In genomic region chr10:44112005-44112675, GRCm38 (mm10) we compare ENCODE assay signal across 20 mouse cellular contexts. TPM values are rescaled to one million over a fixed set of nuclear protein-coding genes. Genes with fewer than 3 reads are reported as not detected.
DNase-seq lines count a peak whose midpoint lies in the region; ATAC-seq and TF ChIP-seq lines count a peak whose summit lies in the region.
"Had no signal": no experiment of that assay in that cellular context is flagged by ENCODE, and none has a peak within 500 bp of the region (broad histone marks: within the 10 kb centered on the region; RNA-seq: fewer than 3 reads in every experiment).

No protein-coding gene starts in this region.

- WGBS in kidney, embryonic 16.5 days = 58% methylated on average over 12 of the region's 12 CpGs
- WGBS in liver, postnatal 0 days (ENCODE audit: insufficient replicate concordance) = 67% methylated on average over 12 of the region's 12 CpGs
- WGBS in neural tube, embryonic 15.5 days = 83% methylated on average over 12 of the region's 12 CpGs

- ATAC-seq in kidney, embryonic 16.5 days (ENCODE audit: low FRiP score, low TSS enrichment) = peak; percentile 52; the same call in 1 of the 2 replicates
- no peak for ATAC-seq in liver, postnatal 0 days
- no peak for ATAC-seq in neural tube, embryonic 15.5 days (ENCODE audit: low FRiP score)
- ATAC-seq: intestine, embryonic 16.5 days had no signal

- H3K4me1 ChIP-seq in kidney, embryonic 16.5 days (ENCODE audit: insufficient read depth, low read length) = peaks cover 18% of the 10 kb centered on the region; the same call in 1 of the 2 replicates
- peaks cover 3% of the 10 kb centered on the region; the same call in 1 of the 2 replicates for H3K4me1 ChIP-seq in liver, postnatal 0 days (ENCODE audit: insufficient read depth)
- H3K4me1 ChIP-seq in neural tube, embryonic 15.5 days = no peaks in the 10 kb centered on the region
- H3K4me1 ChIP-seq: embryonic facial prominence, embryonic 12.5 days; liver, embryonic 15.5 days; midbrain, embryonic 10.5 days; neural tube, embryonic 12.5 days had no signal

- H3K36me3 ChIP-seq in kidney, embryonic 16.5 days (ENCODE audit: insufficient read depth, low read length) = no peaks in the 10 kb centered on the region
- H3K36me3 ChIP-seq in liver, postnatal 0 days (replicated peaks; ENCODE audit: insufficient read depth, low read length) = no peaks in the 10 kb centered on the region
- no peaks in the 10 kb centered on the region for H3K36me3 ChIP-seq in neural tube, embryonic 15.5 days
- H3K36me3 ChIP-seq: embryonic facial prominence, embryonic 12.5 days; liver, embryonic 15.5 days; midbrain, embryonic 10.5 days; neural tube, embryonic 12.5 days had no signal

- H3K4me2 ChIP-seq in kidney, embryonic 16.5 days (replicated peaks; ENCODE audit: low read depth, low read length) = no peak overlapping the region
- no peak overlapping the region for H3K4me2 ChIP-seq in liver, postnatal 0 days (ENCODE audit: low read depth, low read length)
- no peak overlapping the region for H3K4me2 ChIP-seq in neural tube, embryonic 15.5 days
- H3K4me2 ChIP-seq: embryonic facial prominence, embryonic 12.5 days; hindbrain, embryonic 14.5 days; liver, embryonic 15.5 days; neural tube, embryonic 12.5 days had no signal

- H3K4me3 ChIP-seq in kidney, embryonic 16.5 days (ENCODE audit: low read length) = no peak overlapping the region
- no peak overlapping the region for H3K4me3 ChIP-seq in liver, postnatal 0 days (ENCODE audit: low read depth, low read length)
- H3K4me3 ChIP-seq in neural tube, embryonic 15.5 days (replicated peaks) = no peak overlapping the region
- H3K4me3 ChIP-seq: embryonic facial prominence, embryonic 12.5 days; liver, embryonic 15.5 days; midbrain, embryonic 10.5 days; neural tube, embryonic 12.5 days had no signal

- H3K9me3 ChIP-seq in kidney, embryonic 16.5 days (ENCODE audit: low read length) = no peaks in the 10 kb centered on the region
- H3K9me3 ChIP-seq in liver, postnatal 0 days (ENCODE audit: low read length) = no peaks in the 10 kb centered on the region
- no peaks in the 10 kb centered on the region for H3K9me3 ChIP-seq in neural tube, embryonic 15.5 days (replicated peaks)
- H3K9me3 ChIP-seq: embryonic facial prominence, embryonic 12.5 days; liver, embryonic 15.5 days; midbrain, embryonic 10.5 days; neural tube, embryonic 12.5 days had no signal

- no peak overlapping the region for H3K9ac ChIP-seq in kidney, embryonic 16.5 days (replicated peaks; ENCODE audit: low read length)
- H3K9ac ChIP-seq in liver, postnatal 0 days (replicated peaks) = no peak overlapping the region
- H3K9ac ChIP-seq in neural tube, embryonic 15.5 days (replicated peaks) = no peak overlapping the region
- H3K9ac ChIP-seq: embryonic facial prominence, embryonic 12.5 days; hindbrain, embryonic 14.5 days; liver, embryonic 15.5 days; neural tube, embryonic 12.5 days had no signal

- H3K27me3 ChIP-seq in kidney, embryonic 16.5 days (ENCODE audit: insufficient read depth, low read length) = no peaks in the 10 kb centered on the region
- no peaks in the 10 kb centered on the region for H3K27me3 ChIP-seq in liver, postnatal 0 days (ENCODE audit: insufficient read depth, low read length)
- H3K27me3 ChIP-seq in neural tube, embryonic 15.5 days (replicated peaks) = no peaks in the 10 kb centered on the region
- H3K27me3 ChIP-seq: embryonic facial prominence, embryonic 12.5 days; liver, embryonic 15.5 days; neural tube, embryonic 12.5 days had no signal

- peak; percentile 41 for DNase-seq in heart, adult 11 months
- no peak for DNase-seq in heart, postnatal 25 days (ENCODE audit: low spot score)
- peak; percentile 13 for DNase-seq in urinary bladder, postnatal 14 days (ENCODE audit: low spot score)
- DNase-seq in urinary bladder, postnatal 36 days (ENCODE audit: low spot score in 2 of 2) = no peak
- DNase-seq in yolk sac, embryonic 10.5 days (ENCODE audit: low spot score) = peak; percentile 6
- no peak for DNase-seq in liver, postnatal 0 days
- DNase-seq: adrenal gland, adult 2 months; gastrocnemius, postnatal 14 days; heart, postnatal 10 days; lung, postnatal 14 days; right cerebral cortex, postnatal 4 days; thymus, adult 2 months had no signal

- no peak for TF ChIP-seq CTCF in liver, postnatal 0 days (IDR thresholded peaks at IDR 0.05; ENCODE audit: low read depth)

- intact Hi-C loops in heart, postnatal 25 days (cut with DNase I) = no loop called here

- peak overlapping the region; percentile 76 for H3K27ac ChIP-seq in kidney, embryonic 16.5 days (ENCODE audit: low read length)
- no peak overlapping the region for H3K27ac ChIP-seq in liver, postnatal 0 days (ENCODE audit: low read depth)
- H3K27ac ChIP-seq in neural tube, embryonic 15.5 days (replicated peaks) = no peak overlapping the region
- H3K27ac ChIP-seq: embryonic facial prominence, embryonic 12.5 days; hindbrain, embryonic 14.5 days; liver, embryonic 15.5 days; midbrain, embryonic 10.5 days; neural tube, embryonic 12.5 days had no signal

- no peak for TF ChIP-seq EP300 in liver, postnatal 0 days (IDR thresholded peaks at IDR 0.05; ENCODE audit: low read depth)

RNA-seq across cellular contexts. Expression of gene Crybg1, which starts 36.5 kb away (rescaled TPM):
- 1 to 10 TPM; 2.1 to 3.1 TPM for total RNA-seq in heart, postnatal 25 days (2021)
- 3.3 and 3.4 TPM in 2 replicates for polyA plus RNA-seq in kidney, embryonic 16.5 days (2015; fragmentation: Nextera tagmentation; extraction: Ambion mirVana)
- polyA plus RNA-seq in liver, postnatal 0 days (2015; fragmentation: Nextera tagmentation; extraction: Ambion mirVana) = 1.3 and 1.5 TPM in 2 replicates
- polyA plus RNA-seq in neural tube, embryonic 15.5 days (2015; fragmentation: Nextera tagmentation; extraction: Ambion mirVana) = 0.12 and 0.33 TPM in 2 replicates

Comparison
In these comparisons a context has a peak if more than half of its experiments do, and no peak if none do; other contexts are left out.
1. DNase-seq: peak in heart, adult 11 months (single experiment), urinary bladder, postnatal 14 days (single experiment) and yolk sac, embryonic 10.5 days (single experiment); none in heart, postnatal 25 days (single experiment), urinary bladder, postnatal 36 days (0 of 2) and liver, postnatal 0 days (single experiment).